Mouse (Mus musculus): ENCODE data around the gene Tmem30b. TPM values are rescaled to one million over a fixed set of nuclear protein-coding genes. Genes with fewer than 3 reads are reported as not detected.

Tmem30b gene
- polyA plus RNA-seq, 2 experiments, result 1.9 to 3.8 TPM

DNA sequence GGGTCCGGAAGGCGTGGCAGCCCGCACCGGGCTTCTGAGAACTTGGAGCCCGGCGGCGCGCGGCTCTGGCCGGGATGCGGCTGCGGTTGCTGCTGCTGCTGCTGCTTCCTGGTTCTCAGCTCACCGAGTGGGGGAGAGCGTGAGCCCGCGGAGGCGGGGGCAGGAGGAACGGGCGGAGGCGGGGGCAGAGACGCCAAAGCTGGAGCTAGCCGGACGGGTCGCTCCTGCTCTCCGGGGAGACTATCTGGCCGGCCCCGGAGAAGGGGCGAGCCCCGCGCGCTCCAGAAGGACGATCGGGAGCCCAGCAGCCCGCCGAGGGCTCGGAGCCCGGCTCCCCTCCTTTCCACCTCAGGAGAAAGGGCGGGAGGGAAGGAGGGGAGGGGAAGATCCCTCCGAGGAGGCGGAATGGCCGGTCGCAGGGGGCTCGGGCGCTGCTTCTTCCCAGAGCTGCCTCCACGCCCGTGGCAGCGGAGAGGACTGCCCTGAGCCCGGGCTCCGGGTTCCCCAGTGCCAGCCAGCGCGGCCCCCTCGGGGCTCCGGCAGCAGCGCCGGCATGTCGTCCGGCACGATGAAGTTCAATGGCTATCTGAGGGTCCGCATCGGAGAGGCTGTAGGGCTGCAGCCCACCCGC, 38.5 kb upstream of the Tmem30b start, which contains the start of gene Prkch:
Prkch (plus strand) TSS at position 187 of the 631 bp plus-strand sequence.
- peak within 1 kb of the TSS; percentile 31; the same call in 1 of the 2 replicates for H3K9ac ChIP-seq (replicated peaks)
- peak; percentile 58; the same call in 1 of the 2 replicates for ATAC-seq (ENCODE audit: insufficient read depth)
- peaks cover 29% of the 10 kb centered on the region for H3K27me3 ChIP-seq (ENCODE audit: control insufficient read depth, insufficient read depth, low read length)
- H3K4me3 ChIP-seq (ENCODE audit: insufficient read depth in 1 of 2, low read depth in 2 of 2, low read length in 2 of 2), result peak within 1 kb of the TSS; percentile 29 to 56
- TF ChIP-seq CTCF (IDR thresholded peaks at IDR 0.05; ENCODE audit: low read depth) (peak; percentile 38), EP300 (IDR thresholded peaks at IDR 0.05; ENCODE audit: low read depth) (no peak)
- peak within 1 kb of the TSS; percentile 67 for H3K4me2 ChIP-seq (ENCODE audit: low read depth)
- WGBS (ENCODE audit: insufficient replicate concordance), result under 1% methylated on average over 58 of the region's 61 CpGs
- H3K27ac ChIP-seq, result no peak within 1 kb of the TSS
- H3K36me3 ChIP-seq (replicated peaks; ENCODE audit: control insufficient read depth, insufficient read depth, low read depth), result no peaks in the 10 kb centered on the region
- peaks cover 0 to 2% of the 10 kb centered on the region in 2 experiments; a peak in 1 of 4 replicates for H3K4me1 ChIP-seq (replicated peaks; ENCODE audit: control insufficient read depth in 2 of 2, insufficient read depth in 2 of 2, low read length in 1 of 2)
- no peaks in the 10 kb centered on the region for H3K9me3 ChIP-seq (ENCODE audit: control insufficient read depth, low read length)
- DNase-seq (ENCODE audit: low read depth in 3 of 3, low spot score in 3 of 3), result peak in 1 of 3 experiments; percentile 20

DNA sequence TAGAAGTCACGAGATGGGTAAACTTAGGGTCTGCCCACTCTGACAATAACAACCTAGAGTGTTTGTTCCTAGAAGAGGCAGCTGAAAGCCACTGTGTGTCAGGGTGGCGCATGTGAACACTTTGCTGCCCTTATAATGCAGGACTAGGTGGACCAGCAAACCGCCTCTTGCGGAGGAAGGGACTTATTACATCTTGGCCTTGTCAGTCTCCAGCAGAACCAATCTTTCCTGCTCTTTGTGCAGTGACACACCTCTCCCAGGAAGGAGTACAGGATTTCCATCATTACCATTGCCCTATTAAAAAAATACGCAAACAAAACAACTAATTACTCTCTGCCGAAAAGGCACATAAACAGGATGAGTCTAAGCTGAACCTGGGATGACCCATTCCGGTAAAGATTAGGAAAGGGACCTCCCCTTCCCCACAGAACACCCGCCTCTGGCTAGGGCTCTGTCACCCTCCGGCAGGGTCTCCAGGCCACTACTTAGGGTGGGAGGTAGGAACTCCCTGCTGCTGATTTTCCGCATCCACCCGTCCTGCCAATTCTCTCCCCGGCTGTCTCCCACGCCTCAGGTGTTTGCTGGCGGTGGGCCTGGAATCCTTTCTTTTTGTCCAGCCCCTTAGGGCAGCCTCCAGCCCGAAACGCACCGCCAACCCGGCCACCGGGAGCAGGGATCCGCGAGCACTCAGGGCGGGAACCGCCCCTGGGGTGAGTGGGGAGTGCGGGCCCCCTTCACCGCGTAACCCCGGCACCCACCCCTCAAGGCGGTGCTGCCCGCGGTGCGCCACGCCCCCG, 37.8 kb upstream of the Tmem30b start:
- WGBS (ENCODE audit: insufficient replicate concordance), result 6% methylated on average over 33 of the region's 33 CpGs
- ATAC-seq (ENCODE audit: insufficient read depth) (peak; percentile 50; the same call in 1 of the 2 replicates), DNase-seq (ENCODE audit: low read depth in 3 of 3, low spot score in 3 of 3) (no peak)
- TF ChIP-seq CTCF (IDR thresholded peaks at IDR 0.05; ENCODE audit: low read depth) (peak; percentile 19; the same call in 1 of the 2 replicates), EP300 (IDR thresholded peaks at IDR 0.05; ENCODE audit: low read depth) (no peak)
- Histone ChIP-seq H3K4me3 (ENCODE audit: insufficient read depth in 1 of 2, low read depth in 2 of 2, low read length in 2 of 2) (peak overlapping the region; percentile 29 to 56), H3K9ac (replicated peaks) (no peak overlapping the region), H3K27me3 (ENCODE audit: control insufficient read depth, insufficient read depth, low read length) (peaks cover 29% of the 10 kb centered on the region), H3K36me3 (replicated peaks; ENCODE audit: control insufficient read depth, insufficient read depth, low read depth) (no peaks in the 10 kb centered on the region), H3K27ac (no peak overlapping the region), H3K4me2 (ENCODE audit: low read depth) (peak overlapping the region; percentile 67), H3K9me3 (ENCODE audit: control insufficient read depth, low read length) (no peaks in the 10 kb centered on the region), H3K4me1 (replicated peaks; ENCODE audit: control insufficient read depth in 2 of 2, insufficient read depth in 2 of 2, low read length in 1 of 2) (peaks cover 0 to 2% of the 10 kb centered on the region in 2 experiments; a peak in 1 of 4 replicates)

DNA sequence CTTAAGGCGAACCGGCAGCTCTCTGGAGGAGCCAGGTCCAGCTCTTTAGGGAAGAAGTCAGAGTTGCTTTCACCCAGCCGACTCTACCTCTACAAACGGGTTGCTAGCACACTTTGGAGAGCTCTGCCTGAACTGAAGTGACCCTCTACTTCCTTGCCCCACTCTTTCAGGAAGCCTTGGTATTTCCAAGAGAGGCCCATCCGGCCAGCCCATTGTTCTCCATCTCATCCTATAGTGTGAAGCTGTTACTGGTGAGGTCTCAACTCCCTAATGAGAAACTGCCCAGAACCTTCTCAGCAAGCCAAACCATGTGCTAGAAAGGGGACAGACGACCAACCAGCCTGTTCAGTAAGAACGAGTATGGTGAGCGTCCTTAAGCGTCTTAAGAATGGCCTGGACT, 37.1 kb upstream of the Tmem30b start:
- peaks cover 29% of the 10 kb centered on the region for H3K27me3 ChIP-seq (ENCODE audit: control insufficient read depth, insufficient read depth, low read length)
- ATAC-seq (ENCODE audit: insufficient read depth), result no peak
- no peak for TF ChIP-seq CTCF (IDR thresholded peaks at IDR 0.05; ENCODE audit: low read depth)
- TF ChIP-seq EP300 (IDR thresholded peaks at IDR 0.05; ENCODE audit: low read depth), result no peak
- no peaks in the 10 kb centered on the region for H3K36me3 ChIP-seq (replicated peaks; ENCODE audit: control insufficient read depth, insufficient read depth, low read depth)
- peaks cover 0 to 2% of the 10 kb centered on the region in 2 experiments; a peak in 1 of 4 replicates for H3K4me1 ChIP-seq (replicated peaks; ENCODE audit: control insufficient read depth in 2 of 2, insufficient read depth in 2 of 2, low read length in 1 of 2)
- WGBS (ENCODE audit: insufficient replicate concordance), result 54% methylated on average over 9 of the region's 9 CpGs
- H3K27ac ChIP-seq, result no peak overlapping the region
- H3K4me3 ChIP-seq (ENCODE audit: insufficient read depth in 1 of 2, low read depth in 2 of 2, low read length in 2 of 2), result no peak overlapping the region
- DNase-seq (ENCODE audit: low read depth in 3 of 3, low spot score in 3 of 3), result no peak
- no peaks in the 10 kb centered on the region for H3K9me3 ChIP-seq (ENCODE audit: control insufficient read depth, low read length)
- no peak overlapping the region for H3K4me2 ChIP-seq (ENCODE audit: low read depth)
- H3K9ac ChIP-seq (replicated peaks), result no peak overlapping the region

DNA sequence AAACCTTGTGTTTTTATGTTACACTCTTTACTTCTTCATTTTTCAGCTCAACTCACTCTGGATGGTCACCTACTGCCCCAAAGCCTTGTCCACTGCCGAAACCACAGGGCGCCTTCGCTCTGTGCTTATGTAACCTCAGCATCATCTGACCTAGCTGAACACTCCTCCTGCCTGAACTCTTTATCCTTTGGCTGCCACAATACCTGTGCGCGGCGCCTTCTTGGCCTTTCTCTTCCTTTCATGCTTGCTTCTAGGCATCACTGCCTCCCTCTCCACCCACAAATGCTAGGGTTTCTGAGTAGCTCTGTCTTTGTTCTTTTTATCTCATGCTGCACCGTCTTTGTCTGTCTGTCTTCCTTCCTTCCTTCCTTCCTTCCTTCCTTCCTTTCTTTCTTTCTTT, 34.6 kb upstream of the Tmem30b start:
- DNase-seq (ENCODE audit: low read depth in 3 of 3, low spot score in 3 of 3) (no peak), ATAC-seq (ENCODE audit: insufficient read depth) (no peak)
- Histone ChIP-seq H3K4me2 (ENCODE audit: low read depth) (no peak overlapping the region), H3K9me3 (ENCODE audit: control insufficient read depth, low read length) (no peaks in the 10 kb centered on the region), H3K9ac (replicated peaks) (no peak overlapping the region), H3K4me3 (ENCODE audit: insufficient read depth in 1 of 2, low read depth in 2 of 2, low read length in 2 of 2) (no peak overlapping the region), H3K27me3 (ENCODE audit: control insufficient read depth, insufficient read depth, low read length) (peaks cover 23% of the 10 kb centered on the region), H3K4me1 (replicated peaks; ENCODE audit: control insufficient read depth in 2 of 2, insufficient read depth in 2 of 2, low read length in 1 of 2) (peaks cover 0 to 1% of the 10 kb centered on the region in 2 experiments; a peak in 1 of 4 replicates), H3K36me3 (replicated peaks; ENCODE audit: control insufficient read depth, insufficient read depth, low read depth) (no peaks in the 10 kb centered on the region), H3K27ac (no peak overlapping the region)
- TF ChIP-seq EP300 (IDR thresholded peaks at IDR 0.05; ENCODE audit: low read depth) (no peak), CTCF (IDR thresholded peaks at IDR 0.05; ENCODE audit: low read depth) (no peak)
- 65% methylated on average over 7 of the region's 7 CpGs for WGBS (ENCODE audit: insufficient replicate concordance)

DNA sequence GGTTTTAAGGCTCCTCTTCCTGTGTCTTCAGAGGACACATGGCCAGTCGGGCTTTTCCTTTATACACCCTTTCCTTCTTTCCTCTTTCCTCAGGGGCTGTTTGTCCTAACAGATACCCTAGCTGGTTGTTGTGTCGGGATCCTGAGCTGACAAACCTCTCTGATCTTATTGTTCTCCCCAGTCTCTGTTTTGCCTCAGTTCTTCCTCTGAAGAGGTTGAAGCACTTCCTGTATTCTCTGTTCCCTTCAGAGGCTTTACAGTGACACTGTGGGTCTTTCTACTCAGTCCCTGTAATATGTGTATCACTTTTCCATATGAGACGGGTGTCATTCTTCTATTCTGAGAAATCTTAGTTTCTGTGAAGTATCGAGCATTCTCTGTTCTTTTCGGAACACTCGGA, 31.9 kb upstream of the Tmem30b start:
- TF ChIP-seq CTCF (IDR thresholded peaks at IDR 0.05; ENCODE audit: low read depth), result no peak
- TF ChIP-seq EP300 (IDR thresholded peaks at IDR 0.05; ENCODE audit: low read depth), result no peak
- Histone ChIP-seq H3K9ac (replicated peaks) (no peak overlapping the region), H3K27ac (no peak overlapping the region), H3K4me3 (ENCODE audit: insufficient read depth in 1 of 2, low read depth in 2 of 2, low read length in 2 of 2) (no peak overlapping the region), H3K36me3 (replicated peaks; ENCODE audit: control insufficient read depth, insufficient read depth, low read depth) (no peaks in the 10 kb centered on the region), H3K4me1 (replicated peaks; ENCODE audit: control insufficient read depth in 2 of 2, insufficient read depth in 2 of 2, low read length in 1 of 2) (peaks cover 0 to 5% of the 10 kb centered on the region in 2 experiments; a peak in 1 of 4 replicates), H3K4me2 (ENCODE audit: low read depth) (no peak overlapping the region), H3K27me3 (ENCODE audit: control insufficient read depth, insufficient read depth, low read length) (no peaks in the 10 kb centered on the region; the same call in 1 of the 2 replicates), H3K9me3 (ENCODE audit: control insufficient read depth, low read length) (no peaks in the 10 kb centered on the region)
- no peak for DNase-seq (ENCODE audit: low read depth in 3 of 3, low spot score in 3 of 3)
- WGBS (ENCODE audit: insufficient replicate concordance), result 44% methylated on average over 6 of the region's 6 CpGs
- ATAC-seq (ENCODE audit: insufficient read depth), result no peak
